Mouse (Mus musculus) layer of hippocampus, adult 9-10 months (tissue): ENCODE results near the gene Mogat2.

Experiments used
- DNase-seq: peaks from one replicate; pipeline ENCODE4 v3.0.0; 2022; ENCODE audit warnings: low spot score

Mogat2 gene

GRCm38 (mm10) chr7:99235657-99236056 lies 2.8 kb downstream of the Mogat2 start:
- no peak for DNase-seq

- DNase-seq, result no peak
These were observed 3.5 kb downstream of the Mogat2 start for GRCm38 (mm10) chr7:99234916-99235315.

- no peak for DNase-seq
These were observed 5.8 kb downstream of the Mogat2 start for GRCm38 (mm10) chr7:99232571-99232970.

GRCm38 (mm10) chr7:99230061-99230747 lies 8.2 kb downstream of the Mogat2 start:
- DNase-seq, result no peak

GRCm38 (mm10) chr7:99229411-99229810 lies 9.0 kb downstream of the Mogat2 start:
- DNase-seq, result no peak

GRCm38 (mm10) chr7:99228825-99229224 lies 9.6 kb downstream of the Mogat2 start:
- DNase-seq, result no peak

- DNase-seq, result no peak
These were observed 11.2 kb downstream of the Mogat2 start for GRCm38 (mm10) chr7:99227267-99227666.

GRCm38 (mm10) chr7:99226662-99227061 lies 11.8 kb downstream of the Mogat2 start:
- DNase-seq, result no peak

- no peak for DNase-seq
These were observed 13.0 kb downstream of the Mogat2 start for GRCm38 (mm10) chr7:99225421-99225820.

GRCm38 (mm10) chr7:99224648-99225190 lies 13.7 kb downstream of the Mogat2 start:
- no peak for DNase-seq

GRCm38 (mm10) chr7:99224225-99224624 lies 14.2 kb downstream of the Mogat2 start:
- no peak for DNase-seq

- no peak for DNase-seq
These were observed 20.9 kb downstream of the Mogat2 start for GRCm38 (mm10) chr7:99217338-99218074.

GRCm38 (mm10) chr7:99215347-99215855 lies 23.0 kb downstream of the Mogat2 start:
- DNase-seq, result no peak

- DNase-seq, result no peak
These were observed 23.7 kb downstream of the Mogat2 start for GRCm38 (mm10) chr7:99214621-99215185.

- no peak for DNase-seq
These were observed 24.7 kb downstream of the Mogat2 start for GRCm38 (mm10) chr7:99213686-99214085.

- no peak for DNase-seq
These were observed 25.4 kb downstream of the Mogat2 start for GRCm38 (mm10) chr7:99213056-99213455.

- DNase-seq, result no peak
These were observed 29.7 kb downstream of the Mogat2 start for GRCm38 (mm10) chr7:99208704-99209103.

GRCm38 (mm10) chr7:99206364-99206763 lies 32.1 kb downstream of the Mogat2 start:
- no peak for DNase-seq

- no peak for DNase-seq
These were observed 36.3 kb downstream of the Mogat2 start for GRCm38 (mm10) chr7:99202163-99202562.

GRCm38 (mm10) chr7:99200290-99200689 lies 38.1 kb downstream of the Mogat2 start:
- no peak for DNase-seq

- DNase-seq, result no peak
These were observed 38.8 kb downstream of the Mogat2 start for GRCm38 (mm10) chr7:99199451-99200175.

GRCm38 (mm10) chr7:99198811-99199210 lies 39.6 kb downstream of the Mogat2 start:
- no peak for DNase-seq
